Mouse (Mus musculus) CH12.LX (cell line): ENCODE measurements around the gene Tor3a.

ENCODE experiments used
- EP300 ChIP-seq: IDR thresholded peaks from 2 replicates; pipeline ENCODE4 v1.6.1; 2011; ENCODE audit warnings: low read length, improper control_type of control experiment
- SIN3A ChIP-seq: IDR thresholded peaks from 2 replicates; pipeline ENCODE4 v1.6.1; 2012; ENCODE audit warnings: low read length, improper control_type of control experiment, inconsistent platforms
- USF2 ChIP-seq: conservative IDR thresholded peaks from 2 replicates; pipeline ENCODE4 v1.6.1; 2011; ENCODE audit warnings: low read depth, low read length, improper control_type of control experiment
- ZC3H11A ChIP-seq: IDR thresholded peaks from 2 replicates; pipeline ENCODE4 v1.6.1; 2012; ENCODE audit warnings: low read depth, mild to moderate bottlenecking, inconsistent platforms, low read length, improper control_type of control experiment

- TF ChIP-seq SIN3A (no peak), EP300 (no peak), ZC3H11A (no peak), USF2 (no peak)
Observed at GRCm38 (mm10) chr1:156720046-156720445, 45.9 kb upstream of the Tor3a start.
